8 mouse cellular contexts compared by ENCODE assay signal in genomic region chr9:50462494-50463204, GRCm38 (mm10). TPM values are rescaled to one million over a fixed set of nuclear protein-coding genes. Genes with fewer than 3 reads are reported as not detected.
A peak's percentile ranks its signal among the peaks of the same experiment; 100 is the strongest.
DNase-seq lines count a peak whose midpoint lies in the region; ATAC-seq lines count a peak whose summit lies in the region.

No protein-coding gene starts in this region.

- peak; percentile 59 to 88 for DNase-seq in heart, adult 18-20 months
- no peak for DNase-seq in heart, adult 11 months
- DNase-seq in cerebellum, postnatal 36 days = peak; percentile 64 to 70
- peak; percentile 42 to 59 for DNase-seq in gastrocnemius, adult 8-10 months (ENCODE audit: low spot score in 2 of 2)
- DNase-seq in induced T-regulatory cell, adult 2 months (ENCODE audit: low read depth) = peak; percentile 93
- DNase-seq in left cerebral cortex, postnatal 36 days (ENCODE audit: low spot score in 2 of 2) = peak; percentile 32 to 41
- DNase-seq in right cerebral cortex, postnatal 4 days = peak; percentile 82

- ATAC-seq in megakaryocyte-erythroid progenitor cell, adult 5-6 weeks (replicated peaks; ENCODE audit: low FRiP score, low TSS enrichment, poor library complexity, severe bottlenecking) = peak; percentile 93

- intact Hi-C loops in left cerebral cortex, postnatal 36 days (cut with DNase I) = loop anchor here (1.0 kb wide), 1 partner anchor 66 kb away; the partner anchor contains the start of gene Pts

RNA-seq across cellular contexts. Expression of gene Plet1, which starts 31.7 kb away (rescaled TPM):
- total RNA-seq in heart, adult 18-20 months (2021) = 1 to 10 TPM in 1 of 2 experiments, under 1 TPM in 1; 0.60 to 2.4 TPM
- under 1 TPM in 2 of 4 experiments, not detected in 2; 0.19 to 0.27 TPM for total RNA-seq in gastrocnemius, adult 8-10 months (2022)
- not detected for total RNA-seq in left cerebral cortex, postnatal 36 days (2021)
- total RNA-seq in megakaryocyte-erythroid progenitor cell, adult 5-6 weeks (2014; fragmentation: Nextera tagmentation) = not detected in 2 replicates
- not detected in 2 replicates for total RNA-seq in megakaryocyte-erythroid progenitor cell, adult 5-6 weeks (2017)
